Mouse (Mus musculus) CH12.LX (cell line): Measurements from ENCODE around the gene 1600002K03Rik. TPM values are rescaled to one million over a fixed set of nuclear protein-coding genes. Genes with fewer than 3 reads are reported as not detected.

Source experiments
- DNase-seq: peaks from one replicate; pipeline ENCODE4 v3.0.0-alpha.2; 2013; ENCODE audit errors: extremely low read depth
- H3K27ac ChIP-seq: 2 replicates; pipeline ENCODE4 v1.5.1; 2012; ENCODE audit warnings: low read depth, mild to moderate bottlenecking, control low read depth, moderate library complexity; ENCODE audit not compliant: insufficient read depth
- H3K27me3 ChIP-seq: replicated peaks from 2 replicates; pipeline ENCODE3; 2012; ENCODE audit warnings: inconsistent platforms
- H3K36me3 ChIP-seq, 2 experiments: replicated peaks in 1 of 2; 2 replicates each; pipeline versions ENCODE3 to v1.6.1; 2012; ENCODE audit warnings: inconsistent platforms in 1 of 2, low read length in 1 of 2, mild to moderate bottlenecking in 1 of 2, mixed read lengths in 1 of 2, moderate library complexity in 1 of 2; ENCODE audit not compliant: control insufficient read depth in 1 of 2, insufficient read depth in 1 of 2
- H3K4me1 ChIP-seq, 2 experiments: 2 replicates each; pipeline ENCODE4 v1.6.1; 2012; ENCODE audit warnings: inconsistent platforms in 1 of 2, moderate library complexity in 1 of 2; ENCODE audit not compliant: insufficient read depth in 2 of 2, control insufficient read depth in 1 of 2
- H3K4me2 ChIP-seq: 2 replicates; pipeline ENCODE4 v1.6.1; 2012; ENCODE audit warnings: low read depth, mild to moderate bottlenecking, control low read depth; ENCODE audit not compliant: poor library complexity, insufficient read depth, severe bottlenecking
- H3K4me3 ChIP-seq, 3 experiments: fragments of 150-350 bp in 1 of 3; sonication (generic) in 1 of 3; replicated peaks in 1 of 3; 2 replicates each; pipeline versions ENCODE3 to v1.5.1; 2011 to 2012; ENCODE audit warnings: low read depth in 2 of 3, low read length in 2 of 3, mild to moderate bottlenecking in 2 of 3, moderate library complexity in 2 of 3, control low read depth in 1 of 3, improper control_type of control experiment in 1 of 3, inconsistent platforms in 1 of 3, mixed read lengths in 1 of 3; ENCODE audit not compliant: poor library complexity in 1 of 3
- H3K79me2 ChIP-seq: replicated peaks from 2 replicates; pipeline ENCODE4 v1.6.1; 2012; ENCODE audit warnings: mild to moderate bottlenecking, moderate library complexity; ENCODE audit not compliant: control insufficient read depth, poor library complexity, insufficient read depth, severe bottlenecking; ENCODE audit errors: extremely low read depth
- H3K9ac ChIP-seq: 2 replicates; pipeline ENCODE4 v1.6.1; 2012; ENCODE audit warnings: low read depth, mild to moderate bottlenecking, control low read depth, moderate library complexity; ENCODE audit not compliant: insufficient read depth
- H3K9me3 ChIP-seq: replicated peaks from 2 replicates; pipeline ENCODE3; 2012; ENCODE audit warnings: low read length, inconsistent platforms, mixed read lengths
- BHLHE40 ChIP-seq: IDR thresholded peaks from 2 replicates; pipeline ENCODE4 v1.6.1; 2011; ENCODE audit warnings: mild to moderate bottlenecking, low read depth, low read length, improper control_type of control experiment
- CHD1 ChIP-seq: IDR thresholded peaks from 2 replicates; pipeline ENCODE4 v1.6.1; 2012; ENCODE audit warnings: low read depth, low read length, improper control_type of control experiment, inconsistent platforms
- CTCF ChIP-seq, 2 experiments: IDR thresholded peaks in 1 of 2; conservative IDR thresholded peaks in 1 of 2; 2 replicates each; pipeline ENCODE4 v1.5.1; 2011 to 2012; ENCODE audit warnings: low read depth in 2 of 2, low read length in 2 of 2, improper control_type of control experiment in 1 of 2, inconsistent platforms in 1 of 2, mild to moderate bottlenecking in 1 of 2, moderate library complexity in 1 of 2
- E2F4 ChIP-seq: IDR thresholded peaks from 2 replicates; pipeline ENCODE4 v1.6.1; 2011; ENCODE audit warnings: low read depth, low read length, improper control_type of control experiment; ENCODE audit not compliant: insufficient replicate concordance
- ELF1 ChIP-seq: IDR thresholded peaks from 2 replicates; pipeline ENCODE4 v1.6.1; 2014; ENCODE audit warnings: low read depth, mild to moderate bottlenecking, inconsistent platforms, low read length, improper control_type of control experiment
- EP300 ChIP-seq: IDR thresholded peaks from 2 replicates; pipeline ENCODE4 v1.6.1; 2011; ENCODE audit warnings: low read length, improper control_type of control experiment
- GABPA ChIP-seq: IDR thresholded peaks from 2 replicates; pipeline ENCODE4 v1.6.1; 2012; ENCODE audit warnings: low read depth, low read length, improper control_type of control experiment, inconsistent platforms; ENCODE audit not compliant: insufficient replicate concordance
- HCFC1 ChIP-seq: IDR thresholded peaks from 2 replicates; pipeline ENCODE4 v1.6.1; 2012; ENCODE audit warnings: low read depth, mild to moderate bottlenecking, inconsistent platforms, low read length, improper control_type of control experiment
- IRF4 ChIP-seq: IDR thresholded peaks from 2 replicates; pipeline ENCODE4 v1.6.1; 2014; ENCODE audit warnings: low read depth, mild to moderate bottlenecking, inconsistent platforms, low read length, improper control_type of control experiment
- JUN ChIP-seq: IDR thresholded peaks from 2 replicates; pipeline ENCODE4 v1.6.1; 2011; ENCODE audit warnings: low read depth, mild to moderate bottlenecking, low read length, improper control_type of control experiment, moderate library complexity; ENCODE audit not compliant: insufficient read depth
- KAT2A ChIP-seq: IDR thresholded peaks from 2 replicates; pipeline ENCODE4 v1.6.1; 2012; ENCODE audit warnings: low read length, improper control_type of control experiment, inconsistent platforms; ENCODE audit not compliant: insufficient replicate concordance
- MAFK ChIP-seq: IDR thresholded peaks from 2 replicates; pipeline ENCODE4 v1.6.1; 2011; ENCODE audit warnings: low read length, improper control_type of control experiment; ENCODE audit not compliant: insufficient replicate concordance
- MAX ChIP-seq: IDR thresholded peaks from 2 replicates; pipeline ENCODE4 v1.6.1; 2011; ENCODE audit warnings: low read length, improper control_type of control experiment
- MAZ ChIP-seq: IDR thresholded peaks from 2 replicates; pipeline ENCODE4 v1.6.1; 2012; ENCODE audit warnings: low read depth, mild to moderate bottlenecking, inconsistent platforms, low read length, improper control_type of control experiment, moderate library complexity
- MEF2A ChIP-seq: IDR thresholded peaks from 2 replicates; pipeline ENCODE4 v1.6.1; 2014; ENCODE audit warnings: low read depth, mild to moderate bottlenecking, inconsistent platforms, low read length, improper control_type of control experiment, borderline replicate concordance
- MXI1 ChIP-seq: IDR thresholded peaks from 2 replicates; pipeline ENCODE4 v1.6.1; 2011; ENCODE audit warnings: mild to moderate bottlenecking, low read depth, low read length, improper control_type of control experiment
- MYC ChIP-seq: IDR thresholded peaks from 2 replicates; pipeline ENCODE4 v1.6.1; 2011; ENCODE audit warnings: low read depth, mild to moderate bottlenecking, improper control_type of control experiment, low read length
- NELFE ChIP-seq: IDR thresholded peaks from 2 replicates; pipeline ENCODE4 v1.6.1; 2011; ENCODE audit warnings: low read depth, low read length, improper control_type of control experiment
- NRF1 ChIP-seq: IDR thresholded peaks from 2 replicates; pipeline ENCODE4 v1.6.1; 2014; ENCODE audit warnings: low read depth, mild to moderate bottlenecking, inconsistent platforms, low read length, improper control_type of control experiment, moderate library complexity
- POLR2A ChIP-seq: IDR thresholded peaks from 2 replicates; pipeline ENCODE4 v1.6.1; 2011; ENCODE audit warnings: low read depth, mild to moderate bottlenecking, improper control_type of control experiment, low read length
- POLR2AphosphoS2 ChIP-seq: IDR thresholded peaks from 2 replicates; pipeline ENCODE4 v1.6.1; 2011; ENCODE audit warnings: low read depth, low read length, improper control_type of control experiment
- RAD21 ChIP-seq: IDR thresholded peaks from 2 replicates; pipeline ENCODE4 v1.6.1; 2011; ENCODE audit warnings: low read depth, mild to moderate bottlenecking, low read length, improper control_type of control experiment, moderate library complexity
- RCOR1 ChIP-seq: conservative IDR thresholded peaks from 2 replicates; pipeline ENCODE4 v1.6.1; 2012; ENCODE audit warnings: low read depth, mild to moderate bottlenecking, inconsistent platforms, low read length, improper control_type of control experiment
- SIN3A ChIP-seq: IDR thresholded peaks from 2 replicates; pipeline ENCODE4 v1.6.1; 2012; ENCODE audit warnings: low read length, improper control_type of control experiment, inconsistent platforms
- SMC3 ChIP-seq: IDR thresholded peaks from 2 replicates; pipeline ENCODE4 v1.6.1; 2011; ENCODE audit warnings: low read depth, low read length, improper control_type of control experiment
- TBP ChIP-seq: conservative IDR thresholded peaks from 2 replicates; pipeline ENCODE4 v1.6.1; 2011; ENCODE audit warnings: low read depth, low read length, improper control_type of control experiment
- TCF12 ChIP-seq: IDR thresholded peaks from 2 replicates; pipeline ENCODE4 v1.6.1; 2014; ENCODE audit warnings: low read depth, mild to moderate bottlenecking, inconsistent platforms, low read length, improper control_type of control experiment
- UBTF ChIP-seq: IDR thresholded peaks from 2 replicates; pipeline ENCODE4 v1.6.1; 2012; ENCODE audit warnings: low read depth, mild to moderate bottlenecking, inconsistent platforms, low read length, improper control_type of control experiment, moderate library complexity
- USF2 ChIP-seq: conservative IDR thresholded peaks from 2 replicates; pipeline ENCODE4 v1.6.1; 2011; ENCODE audit warnings: low read depth, low read length, improper control_type of control experiment
- ZC3H11A ChIP-seq: IDR thresholded peaks from 2 replicates; pipeline ENCODE4 v1.6.1; 2012; ENCODE audit warnings: low read depth, mild to moderate bottlenecking, inconsistent platforms, low read length, improper control_type of control experiment
- ZKSCAN1 ChIP-seq: IDR thresholded peaks from 2 replicates; pipeline ENCODE4 v1.6.1; 2012; ENCODE audit warnings: low read depth, inconsistent platforms, low read length, improper control_type of control experiment, borderline replicate concordance
- ZNF384 ChIP-seq: IDR thresholded peaks from 2 replicates; pipeline ENCODE4 v1.6.1; 2012; ENCODE audit warnings: low read depth, low read length, improper control_type of control experiment, inconsistent platforms
- dilution Hi-C: fragments of 300-500 bp; cut with MboI; formaldehyde crosslinking; loops from 2 replicates; pipeline ENCODE4 v1.14.3; 2020; ENCODE audit warnings: low sequenced_read_pairs; ENCODE audit not compliant: extremely low pct_unique_long_range_greater_than_20kb, extremely low pct_ligation_motif_present
- in situ Hi-C: fragments of 300-500 bp; cut with MboI; formaldehyde crosslinking; loops from 3 replicates; pipeline ENCODE4 v1.14.3; 2019; ENCODE audit warnings: low sequenced_read_pairs, low pct_ligation_motif_present, low pct_unique_long_range_greater_than_20kb, mixed read lengths
- polyA plus RNA-seq: library from polyadenylated mRNA; unstranded; fragments of >175 nt; gene quantifications from 2 replicates; pipeline ENCODE4 v1.2.1, GENCODE M21; 2012; ENCODE audit warnings: low read depth; ENCODE audit not compliant: insufficient read length
- total RNA-seq, 2 experiments: library from RNA; depleted of rRNA; stranded (reverse); fragments of 300-350 nt in 1 of 2; fragments of >200 nt in 1 of 2; gene quantifications; 2 replicates each; pipeline ENCODE4 v1.2.3; 2012 to 2014

Gene 1600002K03Rik
- total and polyA plus RNA-seq, 3 experiments = 19.3 to 40.2 (median 30.5) TPM

DNA sequence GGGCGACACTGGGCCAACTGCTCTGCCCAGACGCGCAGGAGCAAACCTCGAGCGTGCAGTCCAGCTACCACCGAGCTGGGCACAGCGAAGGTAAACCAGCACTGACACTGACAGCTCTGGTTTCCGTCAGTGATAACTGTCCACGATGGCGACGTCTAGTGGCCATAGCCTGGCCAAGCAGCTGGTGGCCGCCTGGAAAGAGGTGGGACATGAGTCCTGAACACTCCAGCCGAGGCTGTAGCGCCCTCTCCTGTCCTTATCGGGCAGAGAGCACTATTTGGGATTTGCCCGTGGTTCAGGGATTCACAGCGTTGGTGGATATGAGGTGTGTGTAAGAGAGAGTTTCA, 7.8 kb upstream of the 1600002K03Rik start (continued):
- TF ChIP-seq TCF12 = peak; percentile 82
- peak; percentile 95 to 100 for TF ChIP-seq CTCF (conservative IDR thresholded peaks at IDR 0.05 in 1 of 2, IDR thresholded peaks at IDR 0.05 in 1 of 2; ENCODE audit: low read depth in 2 of 2, low read length in 2 of 2)
- no peak for TF ChIP-seq GABPA
- peak; percentile 99 for TF ChIP-seq SMC3
- TF ChIP-seq NELFE = peak; percentile 80; the same call in 1 of the 2 replicates
- peak; percentile 84 for TF ChIP-seq MXI1
- TF ChIP-seq ELF1 = peak; percentile 60; the same call in 1 of the 2 replicates
- peak; percentile 92 for TF ChIP-seq ZC3H11A
- peak; percentile 26; the same call in 1 of the 2 replicates for TF ChIP-seq USF2
- no peak for TF ChIP-seq JUN
- no peak for TF ChIP-seq E2F4
- TF ChIP-seq UBTF = no peak
- peak; percentile 100 for TF ChIP-seq RAD21
- TF ChIP-seq SIN3A = peak; percentile 96
- no peak for TF ChIP-seq RCOR1
- peak; percentile 53 for TF ChIP-seq POLR2A

DNA sequence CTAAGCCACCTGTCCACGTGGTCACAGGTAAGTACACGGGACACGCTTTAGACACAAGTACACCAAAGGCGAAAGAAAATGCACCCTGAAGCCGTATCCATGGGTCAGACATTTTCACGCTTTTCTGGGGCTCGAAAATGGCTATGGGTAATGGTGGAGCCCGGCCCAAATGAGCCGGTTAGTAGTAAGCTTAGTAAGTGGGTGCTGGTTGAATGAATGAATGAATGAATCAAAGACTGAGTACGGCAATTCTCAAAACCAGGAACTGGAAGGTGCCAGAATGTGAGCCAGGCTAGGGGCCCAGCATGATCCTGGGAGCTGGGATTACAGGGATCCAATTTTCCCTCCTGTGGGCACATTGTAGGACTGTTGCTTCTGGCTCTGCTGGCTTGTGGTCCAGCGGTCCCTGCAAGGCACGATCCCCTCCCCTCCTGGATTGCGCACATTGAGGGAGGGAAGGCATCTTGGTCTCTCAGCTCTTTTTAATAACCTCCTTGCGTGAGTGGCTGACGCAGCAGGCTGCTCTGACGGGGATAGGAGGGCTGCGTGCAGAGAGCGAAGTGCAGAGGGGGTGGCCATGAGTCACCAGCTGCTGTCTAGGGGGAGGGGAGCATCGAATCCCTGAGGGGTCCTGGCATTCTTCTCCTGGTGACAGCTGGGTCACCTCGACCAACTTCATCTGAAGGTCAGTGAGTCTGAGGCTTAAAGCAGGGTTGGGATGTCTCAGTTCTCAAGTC, 7.2 kb upstream of the 1600002K03Rik start, which contains the start of gene Cirbp:
TSS of gene Cirbp (plus strand) at position 594 of the 737 bp plus-strand sequence.
- Histone ChIP-seq H3K27me3 (no peaks in the 10 kb centered on the region), H3K9ac (peak within 1 kb of the TSS; percentile 68), H3K36me3 (peaks cover 9 to 13% of the 10 kb centered on the region in 2 experiments), H3K9me3 (no peaks in the 10 kb centered on the region), H3K4me1 (peaks cover 25 to 70% of the 10 kb centered on the region in 2 experiments), H3K4me2 (peak within 1 kb of the TSS; percentile 95), H3K79me2 (peaks cover 16% of the 10 kb centered on the region), H3K4me3 (peak within 1 kb of the TSS in 2 of 3 experiments; percentile 40 to 61), H3K27ac (peak within 1 kb of the TSS; percentile 59)
- in situ Hi-C loops = no loop called here
- no peak for DNase-seq
- dilution Hi-C loops = no loop called here
- TF ChIP-seq CTCF (conservative IDR thresholded peaks at IDR 0.05 in 1 of 2, IDR thresholded peaks at IDR 0.05 in 1 of 2; ENCODE audit: low read depth in 2 of 2, low read length in 2 of 2) (no peak; a peak in 1 of 4 replicates), POLR2AphosphoS2 (no peak), NELFE (peak; percentile 40; the same call in 1 of the 2 replicates), ZNF384 (0 out of 2 replicates have a peak, but pooled peaks have one; percentile 4), TBP (0 out of 2 replicates have a peak, but pooled peaks have one; percentile 45), ZC3H11A (no peak), KAT2A (no peak), MYC (peak; percentile 2; the same call in 1 of the 2 replicates), RAD21 (no peak), NRF1 (0 out of 2 replicates have a peak, but pooled peaks have one; percentile 43), SMC3 (no peak), EP300 (peak; percentile 7; the same call in 1 of the 2 replicates), MAX (no peak; the same call in 1 of the 2 replicates), TCF12 (peak; percentile 55; the same call in 1 of the 2 replicates), ELF1 (no peak), MXI1 (no peak; the same call in 1 of the 2 replicates), USF2 (no peak), ZKSCAN1 (no peak), BHLHE40 (no peak), HCFC1 (no peak), MAFK (no peak), JUN (no peak), CHD1 (no peak), UBTF (no peak), MAZ (peak; percentile 90; the same call in 1 of the 2 replicates), IRF4 (no peak), GABPA (no peak), MEF2A (0 out of 2 replicates have a peak, but pooled peaks have one; percentile 33)
